Mouse (Mus musculus) hindbrain, embryonic 15.5 days (tissue): ENCODE results near the gene Tbc1d30. TPM values are rescaled to one million over a fixed set of nuclear protein-coding genes. Genes with fewer than 3 reads are reported as not detected.
A peak's percentile ranks its signal among the peaks of the same experiment; 100 is the strongest.

ENCODE experiments used
- ATAC-seq: fragments of 200-750 bp; cut with Nextera tagmentation; 2 replicates; pipeline ENCODE4 v1.8.0; 2017; ENCODE audit warnings: low read depth, moderate number of reproducible peaks, moderate TSS enrichment; ENCODE audit not compliant: low FRiP score
- H3K27ac ChIP-seq: fragments of 300-500 bp; sonication (generic); replicated peaks from 2 replicates; pipeline ENCODE4 v1.5.1; 2015; ENCODE audit warnings: mild to moderate bottlenecking, inconsistent platforms
- H3K27me3 ChIP-seq: fragments of 300-500 bp; sonication (generic); 2 replicates; pipeline ENCODE4 v1.6.1; 2015; ENCODE audit warnings: control low read depth, inconsistent platforms
- H3K36me3 ChIP-seq: fragments of 300-500 bp; sonication (generic); 2 replicates; pipeline ENCODE4 v1.6.1; 2015; ENCODE audit warnings: control low read depth, inconsistent platforms
- H3K4me1 ChIP-seq: fragments of 300-500 bp; sonication (generic); replicated peaks from 2 replicates; pipeline ENCODE4 v1.6.1; 2015; ENCODE audit warnings: control low read depth, inconsistent platforms
- H3K4me2 ChIP-seq: fragments of 300-500 bp; sonication (generic); 2 replicates; pipeline ENCODE4 v1.6.1; 2015; ENCODE audit warnings: moderate library complexity, mild to moderate bottlenecking, inconsistent platforms
- H3K4me3 ChIP-seq: fragments of 300-500 bp; sonication (generic); 2 replicates; pipeline ENCODE4 v1.5.1; 2015; ENCODE audit warnings: mild to moderate bottlenecking, inconsistent platforms
- H3K9ac ChIP-seq: fragments of 300-500 bp; sonication (generic); 2 replicates; pipeline ENCODE4 v1.6.1; 2015; ENCODE audit warnings: inconsistent platforms
- H3K9me3 ChIP-seq: fragments of 300-500 bp; sonication (generic); 2 replicates; pipeline ENCODE4 v1.6.1; 2016; ENCODE audit warnings: control low read depth, inconsistent platforms
- WGBS: fragments of 180-500 bp; shearing (Covaris S2); methylation state at CpG from one replicate; pipeline ENCODE4 v1.1.7; 2015; 5-methylcytosine and 5-hydroxymethylcytosine counted together
- polyA plus RNA-seq: library from polyadenylated mRNA; unstranded; fragments of >200 nt; fragmentation: Nextera tagmentation; extraction: Ambion mirVana; gene quantifications from 2 replicates; pipeline ENCODE4 v1.2.1, GENCODE M21; 2015

Tbc1d30 gene
- 14.7 and 17.3 TPM in 2 replicates for polyA plus RNA-seq

DNA sequence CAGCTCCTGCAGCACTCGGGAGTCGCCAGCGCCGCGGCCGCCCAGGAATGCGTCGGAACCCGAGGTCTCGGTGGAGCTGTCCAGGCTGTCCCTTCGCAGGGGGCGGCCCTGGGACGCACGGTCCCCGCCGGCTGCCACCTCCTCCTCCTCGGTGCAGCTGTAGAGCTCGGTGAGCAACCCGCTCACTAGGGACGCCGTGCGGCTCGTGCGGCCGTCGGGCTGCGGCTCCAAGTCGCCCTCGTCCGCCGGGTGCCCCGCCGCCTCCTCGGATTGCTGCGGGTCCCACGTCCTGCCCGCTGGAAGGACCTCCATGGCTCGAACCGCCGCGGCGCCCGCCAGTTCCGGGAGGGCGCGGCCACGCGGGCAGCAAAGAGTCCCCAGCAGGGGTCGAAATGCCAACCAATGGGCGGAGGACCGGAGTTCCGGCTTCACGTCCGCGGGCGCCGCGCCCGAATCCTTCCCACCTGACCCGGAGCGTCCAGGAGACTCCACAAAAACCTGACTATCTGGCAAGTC, at the start of gene Tbc1d30:
Tbc1d30 (minus strand) TSS at position 213 of the 516 bp plus-strand sequence.
- no peak within 1 kb of the TSS for H3K27ac ChIP-seq
- peak; percentile 42; the same call in 1 of the 2 replicates for ATAC-seq
- under 1% methylated on average over 60 of the region's 61 CpGs for WGBS

DNA sequence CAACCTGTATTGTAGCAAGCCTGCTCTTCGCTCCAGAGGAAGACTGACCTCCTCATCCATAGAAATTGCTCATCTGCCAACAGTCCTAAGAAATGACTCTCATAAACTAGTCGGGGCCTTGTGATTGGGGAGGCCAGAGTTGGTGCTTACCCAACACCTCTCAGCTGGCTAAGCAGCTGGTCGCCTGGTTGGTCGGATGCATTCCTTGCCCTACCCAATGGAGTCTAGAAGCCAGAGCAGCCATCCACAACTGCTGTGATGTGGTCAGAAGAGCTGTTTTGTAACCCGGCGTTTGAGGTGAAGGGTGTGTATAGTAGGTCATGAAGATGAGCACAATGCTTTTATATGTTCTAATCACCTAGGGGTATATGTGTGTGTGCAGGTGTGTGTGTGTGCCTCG, 47.5 kb upstream of the Tbc1d30 start:
- H3K27me3 ChIP-seq = no peaks in the 10 kb centered on the region
- no peaks in the 10 kb centered on the region for H3K4me1 ChIP-seq
- 93% methylated on average over 7 of the region's 7 CpGs for WGBS

More for the DNA sequence above, at the start of gene Tbc1d30:
- Histone ChIP-seq H3K4me2 (peak within 1 kb of the TSS; percentile 89), H3K4me1 (peaks cover 17% of the 10 kb centered on the region), H3K36me3 (no peaks in the 10 kb centered on the region), H3K4me3 (peak within 1 kb of the TSS; percentile 45), H3K9ac (peak within 1 kb of the TSS; percentile 30; the same call in 1 of the 2 replicates), H3K27me3 (peaks cover 41% of the 10 kb centered on the region), H3K9me3 (no peaks in the 10 kb centered on the region)

DNA sequence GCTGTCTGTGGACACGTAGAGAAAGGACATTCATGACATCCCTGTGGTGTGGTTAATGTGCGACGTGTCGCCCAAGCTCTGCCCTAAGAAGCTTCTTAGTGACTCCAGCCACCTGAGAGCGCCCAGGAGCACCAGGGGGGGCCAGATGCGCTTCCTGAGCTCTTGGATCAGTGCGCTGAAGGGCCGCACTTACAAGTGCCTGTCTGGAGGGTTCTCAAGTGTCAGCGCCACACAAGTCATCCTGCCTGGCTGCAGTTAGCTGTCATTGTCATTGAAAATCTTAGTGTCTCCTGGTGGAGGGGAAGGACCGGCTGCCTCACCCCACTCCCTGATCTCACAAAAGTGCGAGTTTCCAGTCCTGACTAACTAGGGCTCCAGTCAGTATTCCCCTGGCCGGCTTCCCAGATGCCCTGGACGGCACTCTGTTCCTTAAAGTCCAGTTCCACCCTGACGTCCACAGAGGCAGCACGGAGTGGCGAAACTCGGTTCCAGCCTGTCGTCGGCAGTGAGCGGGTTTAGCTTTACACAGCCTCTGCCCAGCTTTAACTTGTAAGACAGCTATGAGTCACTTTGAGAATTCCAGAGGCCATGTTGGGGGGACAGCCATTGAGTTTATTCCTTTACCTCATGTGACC, 44.6 kb upstream of the Tbc1d30 start:
- Histone ChIP-seq H3K9me3 (no peaks in the 10 kb centered on the region), H3K9ac (no peak overlapping the region), H3K4me1 (no peaks in the 10 kb centered on the region), H3K27me3 (no peaks in the 10 kb centered on the region), H3K4me3 (no peak overlapping the region), H3K4me2 (no peak overlapping the region), H3K27ac (no peak overlapping the region), H3K36me3 (peaks cover 45% of the 10 kb centered on the region)
- WGBS = 88% methylated on average over 20 of the region's 20 CpGs
- ATAC-seq = no peak

More for the DNA sequence above, 47.5 kb upstream of the Tbc1d30 start:
- peaks cover 18% of the 10 kb centered on the region; the same call in 1 of the 2 replicates for H3K36me3 ChIP-seq
- no peak overlapping the region for H3K9ac ChIP-seq
- H3K4me3 ChIP-seq = no peak overlapping the region
- H3K9me3 ChIP-seq = no peaks in the 10 kb centered on the region
- H3K27ac ChIP-seq = no peak overlapping the region
- no peak overlapping the region for H3K4me2 ChIP-seq
- peak; percentile 30; the same call in 1 of the 2 replicates for ATAC-seq

DNA sequence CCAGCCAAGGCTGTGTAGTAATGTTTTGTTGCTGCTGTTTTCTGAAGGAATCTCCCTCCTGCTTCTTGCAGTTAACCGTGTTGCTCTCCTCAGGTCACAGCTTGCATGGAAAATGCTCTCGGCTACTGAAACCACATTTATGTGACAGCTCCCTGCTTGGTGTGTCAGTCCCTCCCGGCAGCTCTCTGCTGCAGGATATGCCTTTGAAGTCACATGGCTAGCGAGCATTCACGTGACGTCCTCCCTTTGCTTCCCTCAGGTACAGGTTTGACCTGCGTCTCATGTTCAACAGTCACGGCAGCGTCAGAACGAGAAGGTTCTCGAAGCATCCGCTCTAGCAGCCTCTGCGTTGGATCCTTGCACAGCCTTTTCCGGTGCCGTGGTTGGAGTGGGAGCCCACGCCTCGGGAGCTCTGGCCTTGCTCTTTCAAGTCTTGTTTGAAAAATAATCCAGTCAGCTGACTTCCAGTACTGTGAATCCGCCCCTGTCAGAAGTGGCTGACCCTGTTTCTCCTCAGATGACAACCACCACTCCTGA, 43.8 kb upstream of the Tbc1d30 start:
- Histone ChIP-seq H3K27ac (no peak overlapping the region), H3K9ac (no peak overlapping the region), H3K9me3 (no peaks in the 10 kb centered on the region), H3K4me1 (no peaks in the 10 kb centered on the region), H3K27me3 (no peaks in the 10 kb centered on the region), H3K4me3 (no peak overlapping the region), H3K4me2 (no peak overlapping the region), H3K36me3 (peaks cover 53% of the 10 kb centered on the region)
- WGBS = 93% methylated on average over 18 of the region's 18 CpGs
- no peak for ATAC-seq

DNA sequence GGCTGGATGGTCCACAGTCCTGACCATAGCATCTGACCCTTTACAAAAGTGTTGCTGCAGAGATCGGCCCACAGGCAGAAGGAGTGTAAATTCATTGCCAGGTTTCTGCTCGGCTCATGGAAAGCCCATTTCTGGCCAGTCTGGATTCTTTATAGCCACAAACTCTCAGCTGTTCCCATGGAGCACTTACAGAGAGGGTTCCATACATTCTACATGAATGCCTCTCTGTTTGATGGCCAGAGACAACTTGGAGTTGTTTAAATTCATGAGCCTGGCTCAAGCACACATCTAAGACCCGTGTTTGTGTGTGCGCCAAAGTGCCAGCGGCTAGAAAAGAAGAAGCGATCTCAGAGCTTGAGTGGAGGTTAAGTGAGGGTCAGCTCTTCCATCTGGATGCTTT, 43.2 kb upstream of the Tbc1d30 start:
- no peak for ATAC-seq
- Histone ChIP-seq H3K36me3 (peaks cover 59% of the 10 kb centered on the region), H3K27ac (no peak overlapping the region), H3K4me2 (no peak overlapping the region), H3K4me3 (no peak overlapping the region), H3K27me3 (no peaks in the 10 kb centered on the region), H3K9me3 (no peaks in the 10 kb centered on the region), H3K4me1 (no peaks in the 10 kb centered on the region), H3K9ac (no peak overlapping the region)
- WGBS = 78% methylated on average over 6 of the region's 6 CpGs

DNA sequence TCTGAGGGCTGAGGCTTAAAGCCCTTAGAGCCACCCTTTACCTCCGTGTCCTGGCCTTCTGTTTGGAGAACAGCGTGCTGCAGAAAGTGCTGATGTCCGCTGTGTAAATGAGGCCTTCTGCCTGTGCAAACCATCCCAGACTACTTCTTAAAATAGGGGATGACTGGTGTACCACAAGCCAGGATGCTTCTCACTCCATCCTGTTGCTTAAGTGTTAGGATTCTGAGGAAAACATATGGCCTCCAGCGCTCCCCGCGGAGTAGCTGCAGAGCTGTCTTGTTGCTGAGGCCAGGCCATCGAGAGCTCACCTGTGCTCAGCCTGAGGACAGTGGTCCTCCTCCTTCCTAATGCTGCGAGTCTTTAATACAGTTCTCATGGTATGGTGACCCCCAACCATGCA, 40.8 kb upstream of the Tbc1d30 start:
- Histone ChIP-seq H3K9me3 (no peaks in the 10 kb centered on the region), H3K27ac (no peak overlapping the region), H3K9ac (no peak overlapping the region), H3K4me3 (no peak overlapping the region), H3K27me3 (no peaks in the 10 kb centered on the region), H3K4me2 (no peak overlapping the region), H3K36me3 (peaks cover 76% of the 10 kb centered on the region), H3K4me1 (no peaks in the 10 kb centered on the region)
- no peak for ATAC-seq
- 95% methylated on average over 8 of the region's 8 CpGs for WGBS

DNA sequence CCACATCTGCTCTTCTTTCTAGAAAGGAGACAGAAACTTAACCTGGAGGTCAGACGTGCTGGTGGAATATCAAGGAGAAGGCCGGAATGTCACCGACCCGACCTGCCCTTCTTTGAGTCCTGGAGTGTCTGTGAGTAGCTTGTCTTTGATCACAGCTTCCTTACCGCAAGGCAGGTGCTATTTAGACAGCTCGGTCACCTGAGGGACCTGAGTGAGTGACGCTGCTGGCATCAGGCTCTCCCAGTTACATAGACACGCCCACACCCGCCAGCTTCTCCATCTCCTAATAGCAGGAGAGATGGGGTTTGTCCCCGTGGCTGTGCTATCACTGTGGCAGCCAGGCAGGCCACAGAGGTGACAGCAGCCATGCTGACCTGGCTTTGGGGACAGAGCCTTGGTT, 39.5 kb upstream of the Tbc1d30 start:
- WGBS = 90% methylated on average over 10 of the region's 10 CpGs
- Histone ChIP-seq H3K27me3 (no peaks in the 10 kb centered on the region), H3K9ac (no peak overlapping the region), H3K9me3 (no peaks in the 10 kb centered on the region), H3K4me1 (no peaks in the 10 kb centered on the region), H3K4me3 (no peak overlapping the region), H3K36me3 (peaks cover 72% of the 10 kb centered on the region), H3K27ac (no peak overlapping the region), H3K4me2 (no peak overlapping the region)
- no peak for ATAC-seq

DNA sequence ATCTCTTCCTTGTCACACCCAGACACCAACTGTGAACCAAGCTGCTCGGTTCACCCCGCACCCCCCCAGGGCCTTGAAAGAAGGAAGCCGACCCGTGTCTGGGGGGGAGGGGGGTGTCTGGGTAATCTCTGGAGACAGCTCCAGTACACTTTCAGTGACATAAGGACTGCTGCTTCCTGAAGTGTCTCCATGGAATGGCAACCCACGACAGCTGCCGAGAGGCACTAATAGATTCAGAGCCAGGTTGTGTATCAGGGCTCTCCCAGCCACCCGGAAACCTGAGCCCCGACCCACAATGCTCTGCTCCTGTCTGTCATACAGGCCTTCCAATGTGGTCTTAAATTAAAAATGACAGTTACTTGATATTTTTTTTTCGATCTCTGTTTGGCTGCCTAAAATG, 35.3 kb upstream of the Tbc1d30 start:
- Histone ChIP-seq H3K4me1 (no peaks in the 10 kb centered on the region), H3K4me2 (no peak overlapping the region), H3K4me3 (no peak overlapping the region), H3K27me3 (no peaks in the 10 kb centered on the region), H3K9me3 (no peaks in the 10 kb centered on the region), H3K36me3 (peaks cover 69% of the 10 kb centered on the region), H3K27ac (no peak overlapping the region), H3K9ac (no peak overlapping the region)
- 64% methylated on average over 9 of the region's 9 CpGs for whole genome bisulfite sequencing
- no peak for ATAC-seq

DNA sequence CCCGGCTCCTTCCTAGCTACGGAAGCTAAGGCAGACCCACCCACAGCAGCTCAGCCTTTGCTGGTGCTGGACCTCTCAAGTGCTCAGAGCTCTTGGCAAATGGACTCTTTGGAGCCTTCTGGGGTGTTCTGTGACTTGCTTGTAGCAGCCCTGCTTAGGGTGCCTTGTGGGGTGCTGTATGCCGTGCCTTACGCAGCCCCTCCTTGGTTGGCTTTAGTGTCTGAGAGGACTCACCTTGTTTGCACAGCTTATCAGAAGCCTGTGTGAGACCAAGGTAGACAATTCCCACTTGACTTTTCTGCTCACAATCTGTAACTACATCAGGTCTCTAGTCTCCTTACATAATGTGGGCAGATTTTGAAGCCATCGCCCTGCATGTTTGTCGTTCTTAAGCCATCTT, 34.6 kb upstream of the Tbc1d30 start:
- Histone ChIP-seq H3K9me3 (no peaks in the 10 kb centered on the region), H3K9ac (no peak overlapping the region), H3K4me1 (no peaks in the 10 kb centered on the region), H3K4me3 (no peak overlapping the region), H3K4me2 (no peak overlapping the region), H3K27ac (no peak overlapping the region), H3K27me3 (no peaks in the 10 kb centered on the region), H3K36me3 (peaks cover 69% of the 10 kb centered on the region)
- ATAC-seq = no peak
- WGBS = 94% methylated on average over 6 of the region's 6 CpGs

DNA sequence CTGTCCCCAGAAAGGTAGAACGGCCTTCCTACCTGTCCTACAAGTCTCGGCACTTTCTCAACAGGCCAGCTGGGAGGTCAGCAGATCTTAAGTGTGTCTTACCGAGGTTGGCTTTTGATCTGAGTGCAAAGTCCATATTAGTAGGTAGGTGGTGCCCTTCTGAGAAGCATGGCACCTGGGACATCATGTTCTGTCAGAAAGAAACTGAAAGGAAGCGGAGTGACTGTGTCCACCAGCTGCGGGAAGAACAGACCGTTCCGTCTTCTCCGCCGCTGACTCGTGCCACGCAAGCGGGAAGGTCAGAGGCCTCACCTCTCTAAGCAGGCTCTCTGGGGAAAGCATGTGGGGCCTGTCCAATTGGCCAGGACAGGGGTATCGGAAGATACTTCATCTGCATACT, 33.6 kb upstream of the Tbc1d30 start:
- Histone ChIP-seq H3K4me1 (no peaks in the 10 kb centered on the region), H3K27ac (no peak overlapping the region), H3K4me3 (no peak overlapping the region), H3K36me3 (peaks cover 67% of the 10 kb centered on the region), H3K4me2 (no peak overlapping the region), H3K27me3 (no peaks in the 10 kb centered on the region), H3K9ac (no peak overlapping the region), H3K9me3 (no peaks in the 10 kb centered on the region)
- no peak for ATAC-seq
- WGBS = 94% methylated on average over 13 of the region's 13 CpGs

DNA sequence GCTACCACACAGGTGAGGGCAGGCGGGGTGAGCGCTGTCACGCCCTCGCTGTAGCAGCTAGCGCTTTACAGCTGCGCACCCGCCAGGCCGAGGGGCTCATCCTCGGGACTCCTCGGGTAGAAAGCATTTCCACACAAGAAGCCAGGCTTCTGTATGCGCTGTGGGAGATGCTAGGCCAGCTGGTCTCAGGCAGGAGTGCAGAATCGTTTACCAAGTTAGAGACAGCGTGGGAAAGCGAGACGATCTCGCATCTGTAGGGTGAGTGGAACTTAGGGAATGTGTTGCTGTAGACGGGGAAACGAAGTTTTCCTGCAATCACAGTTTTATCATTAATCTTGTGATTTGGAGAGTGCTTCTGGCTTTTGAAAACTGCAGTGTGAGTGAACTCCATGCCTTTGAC, 30.2 kb upstream of the Tbc1d30 start:
- peaks cover 76% of the 10 kb centered on the region for H3K36me3 ChIP-seq
- H3K4me2 ChIP-seq = no peak overlapping the region
- no peak for ATAC-seq
- no peak overlapping the region for H3K27ac ChIP-seq
- H3K9me3 ChIP-seq = no peaks in the 10 kb centered on the region
- H3K4me3 ChIP-seq = no peak overlapping the region
- 95% methylated on average over 18 of the region's 18 CpGs for WGBS
- H3K27me3 ChIP-seq = no peaks in the 10 kb centered on the region
- no peaks in the 10 kb centered on the region for H3K4me1 ChIP-seq
- H3K9ac ChIP-seq = no peak overlapping the region

DNA sequence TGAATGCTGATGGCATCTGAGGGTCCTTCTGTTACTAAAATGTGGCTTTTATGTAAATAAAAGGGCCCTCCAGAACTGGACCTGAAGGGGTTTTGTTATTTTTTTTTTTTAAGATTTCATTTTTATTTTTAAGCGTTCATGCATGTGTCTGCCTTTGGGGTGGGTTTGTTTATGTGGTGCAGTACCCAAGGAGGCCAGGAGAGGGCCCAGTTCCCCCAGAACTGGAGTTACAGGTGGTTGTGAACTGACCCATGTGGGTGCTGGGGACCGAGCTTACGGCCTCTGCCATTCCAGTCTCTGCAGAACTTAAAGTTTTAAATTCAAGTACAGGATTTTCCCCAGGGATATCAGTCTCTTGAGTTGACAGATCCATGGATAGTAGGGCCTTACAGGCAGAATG, 28.3 kb upstream of the Tbc1d30 start:
- Histone ChIP-seq H3K4me1 (no peaks in the 10 kb centered on the region), H3K27ac (no peak overlapping the region), H3K9ac (no peak overlapping the region), H3K4me3 (no peak overlapping the region), H3K9me3 (no peaks in the 10 kb centered on the region), H3K4me2 (no peak overlapping the region), H3K27me3 (no peaks in the 10 kb centered on the region), H3K36me3 (peaks cover 77% of the 10 kb centered on the region)
- WGBS = 97% methylated on average over 3 of the region's 3 CpGs
- no peak for ATAC-seq
